Mouse (Mus musculus) heart, adult 2 months (tissue): ENCODE results near the gene Mfap4. TPM values are rescaled to one million over a fixed set of nuclear protein-coding genes. Genes with fewer than 3 reads are reported as not detected.
A peak's percentile ranks its signal among the peaks of the same experiment; 100 is the strongest.

ENCODE experiments used
- DNase-seq, 2 experiments: peaks; one replicate each; pipeline ENCODE4 v3.0.0; 2021
- H3K27ac ChIP-seq: fragments of 200-600 bp; 2 replicates; pipeline ENCODE4 v1.8.1; 2022
- H3K27me3 ChIP-seq: fragments of 200-500 bp; 2 replicates; pipeline ENCODE4 v1.6.1; 2012; ENCODE audit warnings: mild to moderate bottlenecking, low read length, inconsistent platforms, mixed read lengths; ENCODE audit not compliant: control insufficient read depth, insufficient read depth
- H3K36me3 ChIP-seq: fragments of 200-500 bp; 2 replicates; pipeline ENCODE4 v1.6.1; 2012; ENCODE audit warnings: low read length, inconsistent platforms; ENCODE audit not compliant: control insufficient read depth, insufficient read depth
- H3K4me1 ChIP-seq: fragments of 200-500 bp; 2 replicates; pipeline ENCODE4 v1.6.1; 2011; ENCODE audit warnings: low read length; ENCODE audit not compliant: control insufficient read depth, insufficient read depth
- H3K4me3 ChIP-seq: fragments of 200-600 bp; 2 replicates; pipeline ENCODE4 v1.8.1; 2022
- H3K79me2 ChIP-seq: fragments of 200-500 bp; replicated peaks from 2 replicates; pipeline ENCODE4 v1.6.1; 2012; ENCODE audit warnings: mild to moderate bottlenecking, inconsistent platforms, low read length, moderate library complexity, mixed read lengths; ENCODE audit not compliant: control insufficient read depth, insufficient read depth
- H3K9ac ChIP-seq: fragments of 200-500 bp; 2 replicates; pipeline ENCODE4 v1.6.1; 2012; ENCODE audit warnings: low read depth, mild to moderate bottlenecking, control low read depth, inconsistent platforms, low read length, mixed read lengths
- CTCF ChIP-seq: fragments of 200-600 bp; IDR thresholded peaks from 2 replicates; pipeline ENCODE4 v1.8.1; 2022; ENCODE audit warnings: antibody characterized with exemption, mild to moderate bottlenecking, moderate library complexity
- EP300 ChIP-seq: fragments of 200-500 bp; IDR thresholded peaks from 2 replicates; pipeline ENCODE4 v1.6.1; 2011; ENCODE audit warnings: low read depth, low read length, control low read depth; ENCODE audit not compliant: insufficient read depth
- POLR2A ChIP-seq: fragments of 200-500 bp; IDR thresholded peaks from 2 replicates; pipeline ENCODE4 v1.6.1; 2011; ENCODE audit warnings: mild to moderate bottlenecking, low read depth, low read length, control low read depth; ENCODE audit not compliant: insufficient read depth
- WGBS: fragments of 180-500 bp; shearing (Covaris S2); methylation state at CpG from one replicate; pipeline ENCODE4 v1.1.7; 2018; 5-methylcytosine and 5-hydroxymethylcytosine counted together
- intact Hi-C: fragments of 180-260 bp; cut with DNase I; formaldehyde crosslinking; loops from one replicate; pipeline ENCODE4 v1.15.1; 2025
- polyA plus RNA-seq: library from polyadenylated mRNA; depleted of rRNA; stranded (reverse); fragments of >200 nt; gene quantifications from 2 replicates; pipeline ENCODE4 v1.2.3, GENCODE M21; 2012
- total RNA-seq, 2 experiments: library from RNA; stranded (reverse); gene quantifications; 2 replicates each; pipeline ENCODE4 v1.2.3; 2021

The Mfap4 gene
- total and polyA plus RNA-seq, 3 experiments, result 18.4 to 125 (median 22.9) TPM

DNA sequence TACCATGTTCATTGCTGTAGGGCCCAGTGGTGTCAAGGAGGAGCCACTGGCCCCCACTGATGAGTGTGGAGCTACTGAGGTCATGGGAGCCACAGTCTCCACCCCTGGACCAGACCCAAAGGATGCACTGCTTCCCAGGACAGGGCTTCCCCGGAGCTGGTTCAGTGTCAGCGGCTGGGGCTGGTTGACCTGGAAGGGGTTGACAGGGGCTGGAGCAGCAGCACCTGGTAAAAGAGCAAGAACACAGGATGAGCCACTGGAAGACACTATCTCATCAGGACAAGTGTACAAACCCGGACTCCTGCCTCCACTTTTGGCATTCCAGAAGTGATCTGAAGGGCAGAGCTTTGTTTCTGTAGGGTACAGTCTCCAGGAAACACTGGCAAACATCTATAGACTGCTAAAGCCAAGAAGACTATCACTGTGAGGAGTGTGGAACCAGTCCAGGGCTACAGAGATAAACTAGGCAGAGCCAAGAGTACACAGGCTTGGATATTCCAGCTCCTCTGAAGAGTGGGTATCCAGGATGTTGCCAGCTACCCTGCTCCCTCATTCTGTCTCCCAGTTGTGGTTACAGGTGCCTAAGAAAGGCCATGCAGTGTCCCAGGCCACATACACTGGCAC is 34.4 kb downstream of the Mfap4 start:
- Histone ChIP-seq H3K4me1 (peaks cover 10% of the 10 kb centered on the region), H3K27me3 (no peaks in the 10 kb centered on the region), H3K79me2 (no peaks in the 10 kb centered on the region), H3K4me3 (no peak overlapping the region), H3K36me3 (peaks cover 7% of the 10 kb centered on the region), H3K9ac (no peak overlapping the region), H3K27ac (peak overlapping the region; percentile 18; the same call in 1 of the 2 replicates)
- intact Hi-C loops, result no loop called here
- TF ChIP-seq POLR2A (no peak), CTCF (no peak), EP300 (no peak)
- peak in 1 of 2 experiments; percentile 35 for DNase-seq
- WGBS, result 47% methylated on average over 3 of the region's 3 CpGs

GRCm38 (mm10) chr11:61526872-61527271 is 41.6 kb downstream of the Mfap4 start:
- DNase-seq, result no peak
- H3K4me3 ChIP-seq, result no peak overlapping the region
- H3K36me3 ChIP-seq, result peaks cover 28% of the 10 kb centered on the region
- no peak overlapping the region for H3K9ac ChIP-seq
- no peak overlapping the region for H3K27ac ChIP-seq
- WGBS, result 70% methylated on average over 1 of the region's 1 CpGs
- H3K4me1 ChIP-seq, result peaks cover 15% of the 10 kb centered on the region
- TF ChIP-seq POLR2A, result no peak
- no peak for TF ChIP-seq CTCF
- TF ChIP-seq EP300, result no peak
- intact Hi-C loops, result no loop called here
- H3K27me3 ChIP-seq, result no peaks in the 10 kb centered on the region
- peaks cover 5% of the 10 kb centered on the region for H3K79me2 ChIP-seq

DNA sequence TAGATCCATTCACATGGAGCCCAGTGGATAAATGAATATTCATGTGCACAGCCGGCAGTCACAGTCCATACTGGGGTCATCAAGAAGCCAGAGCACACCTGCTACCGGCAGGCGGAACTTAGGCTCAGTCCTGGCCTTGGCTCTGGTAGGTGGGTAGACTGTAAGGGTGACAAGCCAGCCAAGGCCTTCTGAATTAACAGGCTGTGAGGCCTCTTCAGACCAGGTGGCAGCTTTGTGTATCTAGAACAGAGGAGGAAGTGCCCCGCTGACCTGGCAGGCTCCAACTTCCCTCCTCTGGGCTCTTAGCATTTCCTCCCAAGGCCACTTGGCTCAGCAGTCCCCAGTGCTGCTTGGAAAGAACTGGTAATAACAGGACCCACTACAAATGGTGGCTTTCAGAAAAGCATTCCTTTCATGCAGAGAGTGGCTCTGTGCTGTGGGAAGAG is 44.1 kb downstream of the Mfap4 start:
- WGBS, result 49% methylated on average over 4 of the region's 4 CpGs
- Histone ChIP-seq H3K79me2 (peaks cover 5% of the 10 kb centered on the region), H3K9ac (no peak overlapping the region), H3K4me3 (no peak overlapping the region), H3K27me3 (no peaks in the 10 kb centered on the region), H3K36me3 (peaks cover 44% of the 10 kb centered on the region), H3K4me1 (peaks cover 29% of the 10 kb centered on the region), H3K27ac (peak overlapping the region; percentile 46)
- intact Hi-C loops, result no loop called here
- peak; percentile 41 to 52 for DNase-seq
- TF ChIP-seq POLR2A, result no peak
- 0 out of 2 replicates have a peak, but pooled peaks have one; percentile 28 for TF ChIP-seq EP300
- no peak for TF ChIP-seq CTCF

DNA sequence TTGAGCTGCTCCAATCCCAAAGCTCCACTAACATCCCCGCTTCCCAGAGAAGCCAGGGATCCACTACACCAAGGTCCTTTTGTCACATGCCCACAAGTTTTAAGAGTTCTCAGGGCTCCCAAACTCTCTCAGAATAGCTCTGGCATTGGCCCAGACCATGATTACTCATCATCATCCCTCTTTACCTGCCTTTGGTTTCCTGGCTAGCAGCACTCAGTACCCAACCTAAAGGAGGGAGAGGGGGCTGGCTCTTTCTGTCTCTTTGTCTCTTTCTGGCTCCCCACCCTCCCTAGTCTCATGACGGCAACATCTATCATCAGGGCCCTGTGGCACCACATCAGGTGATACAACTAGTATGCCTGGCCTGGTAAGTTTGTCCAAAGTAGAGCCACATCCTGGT is 47.6 kb downstream of the Mfap4 start:
- peaks cover 52% of the 10 kb centered on the region for H3K36me3 ChIP-seq
- whole genome bisulfite sequencing, result 72% methylated on average over 2 of the region's 2 CpGs
- peaks cover 5% of the 10 kb centered on the region for H3K79me2 ChIP-seq
- H3K4me1 ChIP-seq, result peaks cover 38% of the 10 kb centered on the region
- no peak for DNase-seq
- no peak for TF ChIP-seq CTCF
- TF ChIP-seq EP300, result no peak
- TF ChIP-seq POLR2A, result no peak
- H3K4me3 ChIP-seq, result no peak overlapping the region
- intact Hi-C loops, result loop anchor here (2.0 kb wide), 1 partner anchor 84 kb away; no protein-coding TSS in a partner anchor
- no peak overlapping the region for H3K9ac ChIP-seq
- H3K27me3 ChIP-seq, result no peaks in the 10 kb centered on the region
- peak overlapping the region; percentile 82 for H3K27ac ChIP-seq

DNA sequence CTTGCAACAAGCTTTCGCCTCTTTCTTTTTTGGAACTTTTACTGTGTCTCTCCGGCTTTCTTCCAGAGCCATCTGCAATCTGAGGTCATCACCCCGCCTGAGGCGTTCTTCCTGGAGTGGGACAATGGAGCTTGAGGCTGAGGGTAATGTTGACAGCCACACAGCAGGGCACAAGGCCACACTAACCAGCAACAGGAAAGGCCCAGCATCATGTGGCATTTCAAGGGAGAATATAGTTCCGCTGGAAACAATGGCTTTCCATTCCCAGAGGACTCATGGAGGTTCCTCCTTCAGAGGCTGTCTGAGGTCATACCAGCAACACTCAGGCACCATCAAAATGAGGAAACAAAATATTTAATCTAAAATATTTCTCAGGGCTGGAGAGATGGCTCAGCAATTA is 48.3 kb downstream of the Mfap4 start:
- peak; percentile 49; the same call in 1 of the 2 replicates for TF ChIP-seq POLR2A
- no peak for TF ChIP-seq CTCF
- TF ChIP-seq EP300, result peak; percentile 98
- H3K27ac ChIP-seq, result peak overlapping the region; percentile 82
- intact Hi-C loops, result loop anchor here (2.0 kb wide), 1 partner anchor 83 kb away; no protein-coding TSS in a partner anchor
- DNase-seq, result peak; percentile 49 to 75
- H3K27me3 ChIP-seq, result no peaks in the 10 kb centered on the region
- no peak overlapping the region for H3K4me3 ChIP-seq
- peaks cover 3% of the 10 kb centered on the region; the same call in 1 of the 2 replicates for H3K79me2 ChIP-seq
- 46% methylated on average over 5 of the region's 5 CpGs for WGBS
- H3K9ac ChIP-seq, result no peak overlapping the region; the same call in 1 of the 2 replicates
- H3K36me3 ChIP-seq, result peaks cover 55% of the 10 kb centered on the region
- peaks cover 38% of the 10 kb centered on the region for H3K4me1 ChIP-seq

DNA sequence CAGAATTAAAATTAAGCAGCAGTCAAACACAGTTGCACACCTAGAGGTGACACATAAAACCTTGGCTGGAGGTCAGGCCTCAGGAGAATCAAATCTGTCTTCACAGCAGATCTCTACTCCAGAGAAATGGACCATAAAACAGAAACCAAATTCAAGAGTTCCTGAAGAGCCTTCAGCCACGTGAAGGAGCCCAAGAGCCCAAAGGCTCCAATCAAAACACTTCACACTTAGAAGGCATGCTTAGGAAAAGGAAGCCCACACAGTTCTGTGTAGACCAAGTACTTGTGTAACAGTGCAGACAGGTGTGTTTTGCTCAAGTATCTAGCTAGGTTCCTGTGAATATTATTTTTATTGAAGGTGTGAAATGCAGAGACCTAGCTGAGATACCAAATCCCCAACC is 50.3 kb downstream of the Mfap4 start:
- no peaks in the 10 kb centered on the region for H3K27me3 ChIP-seq
- no peak for TF ChIP-seq EP300
- 0 out of 2 replicates have a peak, but pooled peaks have one; percentile 14 for TF ChIP-seq CTCF
- no peak for TF ChIP-seq POLR2A
- intact Hi-C loops, result no loop called here
- WGBS, result 35% methylated on average over 1 of the region's 1 CpGs
- no peak overlapping the region for H3K9ac ChIP-seq
- peaks cover 48% of the 10 kb centered on the region for H3K36me3 ChIP-seq
- H3K4me1 ChIP-seq, result peaks cover 31% of the 10 kb centered on the region
- no peaks in the 10 kb centered on the region for H3K79me2 ChIP-seq
- peak overlapping the region; percentile 82 for H3K27ac ChIP-seq
- no peak overlapping the region for H3K4me3 ChIP-seq
- no peak for DNase-seq
